Mouse (Mus musculus): ENCODE measurements at regions not wholly inside any gene's neighbourhood (a gene's known extent, or its start where the extent isn't known, plus 50 kb on each side); places are given as distances from the start of the nearest gene placed in this dataset.
A peak's percentile ranks its signal among the peaks of the same experiment; 100 is the strongest.

- ATAC-seq (replicated peaks; ENCODE audit: low FRiP score) = no peak
- no peak overlapping the region for H3K27ac ChIP-seq
- no peaks in the 10 kb centered on the region for H3K36me3 ChIP-seq
- H3K9ac ChIP-seq = no peak overlapping the region
- H3K4me2 ChIP-seq = no peak overlapping the region
- 0 out of 2 replicates have a peak, but pooled peaks cover 4% of the 10 kb centered on the region for H3K27me3 ChIP-seq
- no peaks in the 10 kb centered on the region for H3K9me3 ChIP-seq (replicated peaks)
- peaks cover 10% of the 10 kb centered on the region; the same call in 1 of the 2 replicates for H3K4me1 ChIP-seq
- no peak overlapping the region for H3K4me3 ChIP-seq (replicated peaks)
- 55% methylated on average over 11 of the region's 11 CpGs for WGBS
Measured at GRCm38 (mm10) chr3:66744133-66744913, 236.9 kb upstream of the Rsrc1 start.

- ATAC-seq (replicated peaks; ENCODE audit: low FRiP score) = no peak
- H3K9ac ChIP-seq = no peak overlapping the region
- no peaks in the 10 kb centered on the region for H3K36me3 ChIP-seq
- H3K4me1 ChIP-seq = no peaks in the 10 kb centered on the region
- no peak overlapping the region for H3K27ac ChIP-seq
- no peak overlapping the region for H3K4me3 ChIP-seq (replicated peaks)
- WGBS = 76% methylated on average over 19 of the region's 19 CpGs
- 0 out of 2 replicates have a peak, but pooled peaks cover 4% of the 10 kb centered on the region for H3K27me3 ChIP-seq
- H3K9me3 ChIP-seq (replicated peaks) = no peaks in the 10 kb centered on the region
- H3K4me2 ChIP-seq = no peak overlapping the region
Measured at GRCm38 (mm10) chr3:66746373-66747072, 234.7 kb upstream of the Rsrc1 start.

GRCm38 (mm10) chr3:66747073-66747710 is 234.0 kb upstream of the Rsrc1 start:
- Histone ChIP-seq H3K9me3 (replicated peaks) (no peaks in the 10 kb centered on the region), H3K27me3 (0 out of 2 replicates have a peak, but pooled peaks cover under 1% of the 10 kb centered on the region), H3K4me2 (no peak overlapping the region), H3K9ac (no peak overlapping the region), H3K36me3 (no peaks in the 10 kb centered on the region), H3K27ac (no peak overlapping the region), H3K4me3 (replicated peaks) (no peak overlapping the region), H3K4me1 (no peaks in the 10 kb centered on the region)
- WGBS = 44% methylated on average over 20 of the region's 20 CpGs
- ATAC-seq (replicated peaks; ENCODE audit: low FRiP score) = no peak

- Histone ChIP-seq H3K27me3 (no peaks in the 10 kb centered on the region), H3K4me3 (replicated peaks) (no peak overlapping the region), H3K27ac (no peak overlapping the region), H3K36me3 (no peaks in the 10 kb centered on the region), H3K4me2 (no peak overlapping the region), H3K9ac (no peak overlapping the region), H3K9me3 (replicated peaks) (no peaks in the 10 kb centered on the region), H3K4me1 (no peaks in the 10 kb centered on the region)
- ATAC-seq (replicated peaks; ENCODE audit: low FRiP score) = no peak
- WGBS = 80% methylated on average over 3 of the region's 3 CpGs
Measured at GRCm38 (mm10) chr3:66758141-66758540, 223.0 kb upstream of the Rsrc1 start.

GRCm38 (mm10) chr3:66759841-66760240 is 221.3 kb upstream of the Rsrc1 start:
- no peak overlapping the region for H3K9ac ChIP-seq
- H3K4me3 ChIP-seq (replicated peaks) = no peak overlapping the region
- H3K9me3 ChIP-seq (replicated peaks) = no peaks in the 10 kb centered on the region
- H3K4me1 ChIP-seq = no peaks in the 10 kb centered on the region
- H3K4me2 ChIP-seq = no peak overlapping the region
- H3K27me3 ChIP-seq = 0 out of 2 replicates have a peak, but pooled peaks cover 4% of the 10 kb centered on the region
- H3K27ac ChIP-seq = no peak overlapping the region
- no peaks in the 10 kb centered on the region for H3K36me3 ChIP-seq
- ATAC-seq (replicated peaks; ENCODE audit: low FRiP score) = no peak
- 90% methylated on average over 4 of the region's 4 CpGs for WGBS

- Histone ChIP-seq H3K9me3 (replicated peaks) (no peaks in the 10 kb centered on the region), H3K36me3 (no peaks in the 10 kb centered on the region), H3K4me2 (no peak overlapping the region), H3K27me3 (0 out of 2 replicates have a peak, but pooled peaks cover 4% of the 10 kb centered on the region), H3K4me3 (replicated peaks) (no peak overlapping the region), H3K27ac (no peak overlapping the region), H3K9ac (no peak overlapping the region), H3K4me1 (no peaks in the 10 kb centered on the region)
- 77% methylated on average over 3 of the region's 3 CpGs for WGBS
- ATAC-seq (replicated peaks; ENCODE audit: low FRiP score) = no peak
Measured at GRCm38 (mm10) chr3:66762446-66762845, 218.7 kb upstream of the Rsrc1 start.

- peak; percentile 84 for ATAC-seq (replicated peaks; ENCODE audit: low FRiP score)
- Histone ChIP-seq H3K4me1 (peaks cover 3% of the 10 kb centered on the region; the same call in 1 of the 2 replicates), H3K4me3 (replicated peaks) (no peak overlapping the region), H3K4me2 (0 out of 2 replicates have a peak overlapping the region, but pooled peaks have one; percentile 5), H3K36me3 (no peaks in the 10 kb centered on the region), H3K9ac (no peak overlapping the region), H3K27me3 (peaks cover 22% of the 10 kb centered on the region), H3K27ac (no peak overlapping the region), H3K9me3 (replicated peaks) (no peaks in the 10 kb centered on the region)
- WGBS = 38% methylated on average over 12 of the region's 12 CpGs
Measured at GRCm38 (mm10) chr3:66797351-66798010, 183.7 kb upstream of the Rsrc1 start.

- ATAC-seq (replicated peaks; ENCODE audit: low FRiP score) = no peak
- peaks cover 8% of the 10 kb centered on the region; the same call in 1 of the 2 replicates for H3K4me1 ChIP-seq
- H3K9ac ChIP-seq = no peak overlapping the region
- H3K27ac ChIP-seq = no peak overlapping the region
- peaks cover 22% of the 10 kb centered on the region for H3K27me3 ChIP-seq
- H3K36me3 ChIP-seq = no peaks in the 10 kb centered on the region
- no peaks in the 10 kb centered on the region for H3K9me3 ChIP-seq (replicated peaks)
- no peak overlapping the region for H3K4me2 ChIP-seq
- H3K4me3 ChIP-seq (replicated peaks) = no peak overlapping the region
- 70% methylated on average over 5 of the region's 5 CpGs for WGBS
Measured at GRCm38 (mm10) chr3:66798292-66798691, 182.9 kb upstream of the Rsrc1 start.

- no peak overlapping the region for H3K4me3 ChIP-seq (replicated peaks)
- peak; percentile 71 for ATAC-seq (replicated peaks; ENCODE audit: low FRiP score)
- 71% methylated on average over 5 of the region's 5 CpGs for WGBS
Measured at GRCm38 (mm10) chr3:66802538-66802937, 178.7 kb upstream of the Rsrc1 start.

GRCm38 (mm10) chr3:66806176-66806575 is 175.0 kb upstream of the Rsrc1 start:
- Histone ChIP-seq H3K4me1 (peaks cover 8% of the 10 kb centered on the region; the same call in 1 of the 2 replicates), H3K4me2 (no peak overlapping the region), H3K36me3 (no peaks in the 10 kb centered on the region), H3K9ac (no peak overlapping the region), H3K9me3 (replicated peaks) (no peaks in the 10 kb centered on the region), H3K27ac (no peak overlapping the region), H3K27me3 (no peaks in the 10 kb centered on the region), H3K4me3 (replicated peaks) (no peak overlapping the region)
- ATAC-seq (replicated peaks; ENCODE audit: low FRiP score) = no peak
- WGBS = 41% methylated on average over 1 of the region's 1 CpGs

More at GRCm38 (mm10) chr3:66802538-66802937, 178.7 kb upstream of the Rsrc1 start:
- Histone ChIP-seq H3K4me1 (peaks cover 8% of the 10 kb centered on the region; the same call in 1 of the 2 replicates), H3K36me3 (no peaks in the 10 kb centered on the region), H3K9me3 (replicated peaks) (no peaks in the 10 kb centered on the region), H3K27ac (no peak overlapping the region), H3K9ac (no peak overlapping the region), H3K4me2 (no peak overlapping the region), H3K27me3 (peaks cover 19% of the 10 kb centered on the region)

- WGBS = 71% methylated on average over 5 of the region's 5 CpGs
- no peak overlapping the region for H3K27ac ChIP-seq
- H3K9ac ChIP-seq = no peak overlapping the region
- H3K9me3 ChIP-seq (replicated peaks) = no peaks in the 10 kb centered on the region
- H3K4me3 ChIP-seq (replicated peaks) = no peak overlapping the region
- H3K27me3 ChIP-seq = no peaks in the 10 kb centered on the region
- H3K4me2 ChIP-seq = no peak overlapping the region
- H3K4me1 ChIP-seq = no peaks in the 10 kb centered on the region
- ATAC-seq (replicated peaks; ENCODE audit: low FRiP score) = no peak
- no peaks in the 10 kb centered on the region for H3K36me3 ChIP-seq
Measured at GRCm38 (mm10) chr3:66812686-66813445, 168.3 kb upstream of the Rsrc1 start.
